Mouse (Mus musculus): ENCODE data around the gene Tns2. TPM values are rescaled to one million over a fixed set of nuclear protein-coding genes. Genes with fewer than 3 reads are reported as not detected.
"Not testable (repeated sequence)": the region's sequence is repeated elsewhere in the genome, so short reads cannot be mapped to it uniquely, and the experiment has no call there.

Tns2 gene
- polyA plus RNA-seq, 1 experiment from 2014 or later = 11.9 TPM

DNA sequence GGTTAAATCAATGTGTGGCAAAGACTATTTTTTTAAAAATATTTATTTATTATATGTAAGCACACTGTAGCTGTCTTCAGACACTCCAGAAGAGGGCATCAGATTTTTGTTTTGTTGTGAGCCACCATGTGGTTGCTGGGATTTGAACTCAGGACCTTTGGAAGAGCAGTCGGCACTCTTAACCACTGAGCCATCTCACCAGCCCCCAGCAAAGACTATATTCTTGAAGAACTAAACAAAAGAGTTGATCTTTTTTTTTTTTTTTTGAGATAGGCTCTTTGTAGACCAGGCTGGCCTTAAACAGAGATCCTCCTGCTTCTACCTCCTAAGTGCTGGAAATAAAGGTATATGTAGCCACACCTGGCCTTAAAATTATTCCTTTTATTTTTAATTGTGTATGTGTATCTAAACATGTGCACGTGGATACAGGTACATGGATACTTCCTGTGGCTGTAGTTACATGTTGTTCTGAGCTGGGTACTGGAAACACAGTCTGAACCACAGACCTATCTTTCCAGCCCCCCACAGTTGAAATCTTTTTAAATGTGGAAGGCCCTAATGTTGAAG is 23.0 kb upstream of the Tns2 start:
- H3K4me2 ChIP-seq (replicated peaks; ENCODE audit: low read depth) = no peak overlapping the region
- H3K4me3 ChIP-seq (ENCODE audit: low read depth, low read length) = no peak overlapping the region
- ATAC-seq (ENCODE audit: low FRiP score, low TSS enrichment) = no peak
- H3K27me3 ChIP-seq (ENCODE audit: control insufficient read depth, insufficient read depth, low read length) = no peaks in the 10 kb centered on the region
- 0 out of 2 replicates have a peak, but pooled peaks cover 2% of the 10 kb centered on the region for H3K4me1 ChIP-seq (replicated peaks; ENCODE audit: control insufficient read depth, insufficient read depth)
- no peaks in the 10 kb centered on the region for H3K36me3 ChIP-seq (ENCODE audit: control insufficient read depth, insufficient read depth, low read length)
- H3K27ac ChIP-seq (replicated peaks) = no peak overlapping the region
- no peak for DNase-seq (ENCODE audit: low spot score)
- H3K9ac ChIP-seq (ENCODE audit: low read length) = no peak overlapping the region
- TF ChIP-seq CTCF (IDR thresholded peaks at IDR 0.05; ENCODE audit: low read depth) (no peak), EP300 (optimal IDR thresholded peaks at IDR 0.05) (no peak)
- no peaks in the 10 kb centered on the region for H3K9me3 ChIP-seq (ENCODE audit: control insufficient read depth, low read length)
- 75% methylated on average over 2 of the region's 2 CpGs for WGBS

DNA sequence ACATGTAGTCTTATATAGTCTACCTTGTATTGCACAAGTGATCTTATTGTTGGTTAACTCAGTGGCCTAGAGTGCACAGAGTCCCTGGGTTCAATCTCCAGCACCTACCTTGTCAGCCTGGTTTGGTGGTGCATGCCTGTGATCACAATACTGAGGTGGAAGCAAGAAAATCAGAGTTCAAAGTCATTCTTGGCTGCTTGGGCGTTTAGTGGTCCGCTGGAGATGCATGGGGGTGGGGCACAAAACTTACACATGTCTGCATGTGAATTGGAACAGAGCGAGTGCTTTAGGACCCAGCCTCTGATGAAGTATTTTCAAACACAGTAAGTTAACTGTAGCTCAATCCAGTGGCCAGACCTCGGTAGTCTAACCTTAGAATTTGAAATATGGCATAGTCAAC is 21.0 kb upstream of the Tns2 start:
- H3K9ac ChIP-seq (ENCODE audit: low read length) = no peak overlapping the region
- H3K27me3 ChIP-seq (ENCODE audit: control insufficient read depth, insufficient read depth, low read length) = no peaks in the 10 kb centered on the region
- no peak overlapping the region for H3K4me2 ChIP-seq (replicated peaks; ENCODE audit: low read depth)
- WGBS = 63% methylated on average over 4 of the region's 4 CpGs
- H3K4me3 ChIP-seq (ENCODE audit: low read depth, low read length) = no peak overlapping the region
- H3K4me1 ChIP-seq (replicated peaks; ENCODE audit: control insufficient read depth, insufficient read depth) = 0 out of 2 replicates have a peak, but pooled peaks cover 2% of the 10 kb centered on the region
- no peak overlapping the region for H3K27ac ChIP-seq (replicated peaks)
- no peaks in the 10 kb centered on the region for H3K9me3 ChIP-seq (ENCODE audit: control insufficient read depth, low read length)
- TF ChIP-seq EP300 (optimal IDR thresholded peaks at IDR 0.05) (no peak), CTCF (IDR thresholded peaks at IDR 0.05; ENCODE audit: low read depth) (no peak)
- ATAC-seq (ENCODE audit: low FRiP score, low TSS enrichment) (no peak), DNase-seq (ENCODE audit: low spot score) (no peak)
- H3K36me3 ChIP-seq (ENCODE audit: control insufficient read depth, insufficient read depth, low read length) = peaks cover 2% of the 10 kb centered on the region; the same call in 1 of the 2 replicates

- not testable (repeated sequence) for ATAC-seq (ENCODE audit: low FRiP score, low TSS enrichment)
- peak; percentile 20; the same call in 1 of the 2 replicates for TF ChIP-seq CTCF (IDR thresholded peaks at IDR 0.05; ENCODE audit: low read depth)
Measured at GRCm38 (mm10) chr15:102079924-102080323, 20.3 kb upstream of the Tns2 start.

DNA sequence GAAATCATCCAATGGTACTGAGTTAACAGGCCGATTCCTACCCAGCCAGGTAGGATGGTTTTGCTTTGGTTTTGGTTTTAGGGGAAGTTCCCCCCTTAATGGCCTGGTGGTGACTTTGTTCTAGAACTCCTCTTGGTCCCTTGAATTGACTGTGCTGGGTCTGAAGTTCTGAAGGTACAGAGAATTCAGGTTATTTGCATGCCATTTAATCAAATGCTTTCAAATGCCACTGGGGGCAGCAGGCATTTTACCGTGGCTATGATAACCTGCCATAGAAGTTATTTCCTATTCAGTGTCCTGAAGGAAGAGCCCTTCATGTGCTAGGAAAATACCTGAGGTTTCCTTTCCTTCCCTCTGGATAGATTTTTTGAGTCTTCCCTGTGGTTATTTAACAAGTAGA is 19.8 kb upstream of the Tns2 start:
- Histone ChIP-seq H3K27ac (replicated peaks) (no peak overlapping the region), H3K4me3 (ENCODE audit: low read depth, low read length) (no peak overlapping the region), H3K9me3 (ENCODE audit: control insufficient read depth, low read length) (no peaks in the 10 kb centered on the region), H3K4me2 (replicated peaks; ENCODE audit: low read depth) (no peak overlapping the region), H3K27me3 (ENCODE audit: control insufficient read depth, insufficient read depth, low read length) (no peaks in the 10 kb centered on the region), H3K9ac (ENCODE audit: low read length) (no peak overlapping the region), H3K4me1 (replicated peaks; ENCODE audit: control insufficient read depth, insufficient read depth) (no peaks in the 10 kb centered on the region), H3K36me3 (ENCODE audit: control insufficient read depth, insufficient read depth, low read length) (peaks cover 6% of the 10 kb centered on the region)
- TF ChIP-seq CTCF (IDR thresholded peaks at IDR 0.05; ENCODE audit: low read depth) (peak; percentile 46), EP300 (optimal IDR thresholded peaks at IDR 0.05) (no peak)
- DNase-seq (ENCODE audit: low spot score) (no peak), ATAC-seq (ENCODE audit: low FRiP score, low TSS enrichment) (no peak)
- 49% methylated on average over 2 of the region's 2 CpGs for WGBS

More at GRCm38 (mm10) chr15:102079924-102080323, 20.3 kb upstream of the Tns2 start:
- H3K4me2 ChIP-seq (replicated peaks; ENCODE audit: low read depth); DNase-seq (ENCODE audit: low spot score); H3K4me1 ChIP-seq (replicated peaks; ENCODE audit: control insufficient read depth, insufficient read depth); H3K36me3 ChIP-seq (ENCODE audit: control insufficient read depth, insufficient read depth, low read length); H3K27me3 ChIP-seq (ENCODE audit: control insufficient read depth, insufficient read depth, low read length); H3K9me3 ChIP-seq (ENCODE audit: control insufficient read depth, low read length); H3K9ac ChIP-seq (ENCODE audit: low read length); H3K4me3 ChIP-seq (ENCODE audit: low read depth, low read length); H3K27ac ChIP-seq (replicated peaks): not testable (repeated sequence)
- 70% methylated on average over 8 of the region's 8 CpGs for WGBS

DNA sequence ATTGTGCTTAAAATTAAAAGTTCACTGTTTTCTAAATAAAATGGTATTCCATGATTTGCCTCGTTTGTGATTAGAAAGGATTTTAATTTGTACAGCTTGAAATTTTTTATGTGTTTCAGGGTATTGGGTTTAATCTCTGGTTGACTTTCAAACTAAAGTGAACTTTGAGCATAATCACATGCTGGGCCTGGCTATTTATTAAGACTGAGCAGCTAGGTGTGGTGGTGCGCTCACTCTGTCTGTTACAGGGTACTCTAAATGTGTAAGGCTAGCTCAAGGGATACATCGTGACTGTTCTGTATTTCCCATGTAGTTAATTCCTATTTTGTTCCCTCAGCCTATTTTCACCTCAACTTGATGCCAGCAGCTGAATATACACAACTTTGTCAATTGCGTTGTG is 18.1 kb upstream of the Tns2 start:
- WGBS = 83% methylated on average over 4 of the region's 4 CpGs
- Histone ChIP-seq H3K4me3 (ENCODE audit: low read depth, low read length) (no peak overlapping the region), H3K9me3 (ENCODE audit: control insufficient read depth, low read length) (no peaks in the 10 kb centered on the region), H3K4me2 (replicated peaks; ENCODE audit: low read depth) (no peak overlapping the region), H3K27ac (replicated peaks) (no peak overlapping the region), H3K27me3 (ENCODE audit: control insufficient read depth, insufficient read depth, low read length) (no peaks in the 10 kb centered on the region), H3K9ac (ENCODE audit: low read length) (no peak overlapping the region), H3K36me3 (ENCODE audit: control insufficient read depth, insufficient read depth, low read length) (peaks cover 13% of the 10 kb centered on the region), H3K4me1 (replicated peaks; ENCODE audit: control insufficient read depth, insufficient read depth) (no peaks in the 10 kb centered on the region)
- DNase-seq (ENCODE audit: low spot score) = no peak
- no peak for TF ChIP-seq CTCF (IDR thresholded peaks at IDR 0.05; ENCODE audit: low read depth)
- no peak for TF ChIP-seq EP300 (optimal IDR thresholded peaks at IDR 0.05)
- ATAC-seq (ENCODE audit: low FRiP score, low TSS enrichment) = no peak

DNA sequence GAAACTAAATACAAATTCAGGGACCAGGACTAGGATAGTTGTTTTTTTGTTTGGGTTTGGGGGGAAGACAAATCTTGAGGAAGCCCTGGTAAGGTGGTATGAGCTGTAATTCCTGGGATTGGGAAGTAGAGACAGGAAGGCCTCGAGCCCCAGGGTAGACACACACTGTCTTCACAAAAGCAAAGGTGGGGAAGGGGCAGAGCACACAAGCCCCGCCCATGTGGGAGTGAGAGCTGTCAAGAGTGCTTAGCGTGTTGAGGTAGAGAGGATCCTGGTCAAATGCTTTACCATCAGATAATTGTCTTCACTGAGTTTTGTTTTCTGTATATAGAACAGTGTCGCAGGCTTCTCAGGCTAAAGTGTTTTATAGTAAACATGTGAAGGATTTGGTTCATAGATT is 17.2 kb upstream of the Tns2 start:
- Histone ChIP-seq H3K4me1 (replicated peaks; ENCODE audit: control insufficient read depth, insufficient read depth) (no peaks in the 10 kb centered on the region), H3K9me3 (ENCODE audit: control insufficient read depth, low read length) (no peaks in the 10 kb centered on the region), H3K9ac (ENCODE audit: low read length) (no peak overlapping the region), H3K27ac (replicated peaks) (no peak overlapping the region), H3K4me3 (ENCODE audit: low read depth, low read length) (no peak overlapping the region), H3K36me3 (ENCODE audit: control insufficient read depth, insufficient read depth, low read length) (peaks cover 17% of the 10 kb centered on the region), H3K27me3 (ENCODE audit: control insufficient read depth, insufficient read depth, low read length) (no peaks in the 10 kb centered on the region), H3K4me2 (replicated peaks; ENCODE audit: low read depth) (no peak overlapping the region)
- 68% methylated on average over 4 of the region's 4 CpGs for WGBS
- ATAC-seq (ENCODE audit: low FRiP score, low TSS enrichment) (no peak), DNase-seq (ENCODE audit: low spot score) (no peak)
- TF ChIP-seq EP300 (optimal IDR thresholded peaks at IDR 0.05) (no peak), CTCF (IDR thresholded peaks at IDR 0.05; ENCODE audit: low read depth) (no peak)
